Mouse (Mus musculus) spleen, adult 12 weeks (tissue): ENCODE measurements around the gene Nhlh1.

Experiments
- DNase-seq: peaks from one replicate; pipeline ENCODE4 v3.0.0; 2022; ENCODE audit warnings: low spot score

Gene Nhlh1

DNA sequence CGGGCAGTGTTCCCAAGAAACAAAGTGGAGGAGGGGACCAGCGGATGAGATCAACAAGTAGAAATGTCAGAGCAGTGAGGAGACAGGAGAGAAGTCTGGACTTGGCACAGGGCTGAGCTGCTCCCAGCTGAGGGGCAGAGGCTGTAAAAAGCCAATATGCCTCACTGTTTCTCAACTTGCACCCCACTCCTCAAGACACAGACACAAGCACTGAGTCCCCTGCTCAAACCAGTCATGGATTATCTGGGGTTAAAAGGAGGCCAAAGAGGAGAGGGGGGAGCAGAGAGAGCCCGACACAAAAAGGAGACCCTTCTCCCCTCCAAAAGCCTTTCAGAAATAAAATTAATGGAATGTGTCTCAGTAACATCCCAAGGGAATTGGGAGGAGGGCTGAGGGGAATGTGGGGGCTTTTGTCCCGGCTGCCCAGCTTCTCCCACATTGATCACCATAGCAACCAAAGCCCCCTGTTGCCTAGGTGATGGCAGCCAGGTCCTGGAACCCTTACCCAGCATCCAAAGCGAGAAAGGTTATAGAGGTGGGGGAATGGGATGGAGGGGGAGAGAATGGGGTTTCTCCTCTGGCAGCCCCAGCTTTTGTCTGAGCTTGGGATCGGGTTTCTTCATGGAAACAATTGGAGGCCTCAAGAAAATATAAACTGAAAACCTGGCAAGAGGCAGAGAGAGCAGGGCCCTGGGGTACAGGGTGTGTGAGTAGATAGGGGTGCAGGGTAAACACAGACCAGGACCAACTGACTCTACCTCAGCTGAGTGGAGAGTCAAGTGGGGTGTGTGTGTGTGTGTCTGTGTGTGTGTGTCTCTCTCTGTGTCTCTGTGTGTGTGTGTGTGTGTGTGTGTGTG is 40.5 kb downstream of the Nhlh1 start:
- DNase-seq = no peak

DNA sequence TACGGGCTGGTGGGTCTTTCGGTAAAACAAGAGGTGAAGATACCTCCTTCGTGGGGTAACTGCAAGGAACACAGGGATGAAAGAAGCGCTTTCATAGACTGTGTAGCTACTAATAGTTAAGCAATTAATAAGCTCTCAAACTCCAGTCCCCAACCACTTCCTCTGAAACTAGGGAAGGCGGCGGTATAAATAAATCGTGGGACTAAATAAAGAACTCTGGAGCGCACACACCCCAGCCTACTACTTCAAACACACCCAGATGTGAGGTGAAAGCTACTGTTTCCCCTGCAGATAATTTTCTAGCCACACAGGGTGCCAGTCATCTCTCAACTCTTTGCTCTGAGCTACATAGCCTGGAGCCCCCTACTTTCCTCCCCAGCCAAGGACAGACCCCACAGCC is 41.3 kb downstream of the Nhlh1 start:
- no peak for DNase-seq

DNA sequence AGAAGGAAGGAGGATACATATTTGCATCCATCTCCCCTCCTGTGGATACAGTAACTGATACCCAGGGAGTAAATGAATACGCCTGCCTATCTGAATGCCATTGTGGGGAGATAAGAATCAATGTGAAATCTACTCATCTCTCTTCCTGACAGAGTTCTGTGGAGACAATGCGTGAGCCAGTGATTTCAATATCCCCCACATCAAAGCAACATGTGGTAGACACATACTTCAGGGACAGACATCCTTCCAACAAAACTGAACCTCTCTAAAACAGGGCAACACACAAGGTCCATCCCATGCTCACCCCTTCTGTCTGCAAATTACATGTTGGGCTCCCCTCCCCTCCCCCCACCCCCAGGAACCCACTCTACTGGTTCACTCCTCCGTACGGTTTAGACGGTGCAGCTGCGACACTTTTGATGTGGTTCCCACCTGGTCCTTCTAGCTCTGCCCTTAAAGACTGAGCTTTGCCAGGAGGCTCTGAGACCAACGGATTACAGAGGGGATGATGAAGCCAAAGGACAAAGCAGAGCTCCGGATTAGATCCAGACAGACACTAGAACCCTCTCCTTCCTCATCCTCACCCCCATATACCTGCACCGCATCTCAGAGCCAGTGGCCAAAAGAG is 41.9 kb downstream of the Nhlh1 start:
- DNase-seq = no peak

DNA sequence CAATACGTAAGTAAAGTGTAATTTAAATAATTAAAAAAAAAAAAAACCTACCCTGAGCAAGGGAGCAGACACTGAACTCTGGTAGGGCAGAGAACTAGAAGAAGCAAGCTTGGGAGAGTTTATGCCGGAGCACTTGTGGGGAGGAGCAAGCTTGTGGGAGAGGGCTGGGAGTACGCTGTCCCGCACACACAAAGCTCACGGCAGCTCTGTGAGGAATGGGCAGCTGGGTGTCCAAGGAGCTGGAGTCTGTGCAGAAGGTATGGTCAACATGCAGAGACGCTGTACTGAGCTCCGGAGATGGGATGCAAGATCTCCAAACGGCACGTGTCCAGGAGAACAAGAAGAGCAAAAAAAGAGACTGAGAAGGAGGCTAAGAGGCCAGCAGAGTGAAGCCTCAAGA is 42.6 kb downstream of the Nhlh1 start:
- no peak for DNase-seq

DNA sequence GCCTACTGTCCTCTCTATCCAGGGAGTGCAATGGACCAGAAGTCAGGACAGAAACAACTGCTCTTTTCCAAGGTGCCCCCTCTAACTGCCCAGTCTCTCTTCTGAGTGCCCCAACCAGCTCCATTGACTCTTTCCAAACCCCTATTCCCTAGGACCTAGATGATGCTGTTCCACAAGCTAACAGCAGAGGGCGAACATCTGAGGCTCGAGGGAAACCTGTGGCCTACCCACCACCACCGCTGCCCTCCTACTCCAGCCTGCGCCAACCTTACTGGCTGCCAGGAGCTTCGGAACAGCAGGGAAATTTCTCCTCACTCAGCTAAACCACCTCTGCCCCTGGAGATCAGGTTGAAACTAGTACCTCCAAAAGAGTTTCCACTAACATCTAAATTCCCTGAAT is 45.3 kb downstream of the Nhlh1 start:
- DNase-seq = peak; percentile 12

DNA sequence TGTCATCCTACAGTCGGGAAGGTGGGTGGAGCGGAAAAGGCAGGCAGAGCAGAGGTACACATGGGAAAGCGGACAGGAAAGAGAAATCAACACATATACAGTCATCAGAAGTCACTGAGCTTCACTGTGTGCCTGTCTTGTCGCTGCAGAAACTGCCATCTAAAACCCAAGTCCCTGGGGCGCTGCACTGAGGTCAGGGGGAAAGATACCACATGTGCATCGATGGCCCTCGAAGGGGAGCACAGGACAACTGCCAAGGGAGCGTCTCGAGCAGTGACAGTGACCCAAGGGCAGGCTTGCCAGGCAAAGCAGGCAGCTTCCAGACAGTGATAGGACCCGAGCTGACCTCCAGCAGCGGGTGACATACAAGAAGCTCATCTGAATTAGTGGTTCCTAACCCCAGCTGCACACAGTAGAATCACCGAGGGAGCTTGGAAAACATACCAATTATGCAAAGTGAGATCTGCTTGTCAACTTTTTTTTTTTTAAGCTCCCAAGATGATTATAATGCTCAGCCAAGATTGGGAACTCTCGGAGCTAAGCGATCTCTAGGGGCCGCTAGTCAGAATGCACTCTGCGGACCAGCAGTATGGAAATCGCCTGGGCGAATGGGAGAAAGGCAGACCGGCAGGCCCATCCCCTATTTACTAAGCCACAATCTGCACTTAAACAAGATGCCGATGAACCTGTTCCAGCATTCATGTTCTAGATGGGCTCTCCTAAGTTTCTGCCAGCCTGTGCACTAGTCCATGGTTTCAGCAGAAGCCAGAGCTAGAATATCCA is 47.1 kb downstream of the Nhlh1 start:
- no peak for DNase-seq

DNA sequence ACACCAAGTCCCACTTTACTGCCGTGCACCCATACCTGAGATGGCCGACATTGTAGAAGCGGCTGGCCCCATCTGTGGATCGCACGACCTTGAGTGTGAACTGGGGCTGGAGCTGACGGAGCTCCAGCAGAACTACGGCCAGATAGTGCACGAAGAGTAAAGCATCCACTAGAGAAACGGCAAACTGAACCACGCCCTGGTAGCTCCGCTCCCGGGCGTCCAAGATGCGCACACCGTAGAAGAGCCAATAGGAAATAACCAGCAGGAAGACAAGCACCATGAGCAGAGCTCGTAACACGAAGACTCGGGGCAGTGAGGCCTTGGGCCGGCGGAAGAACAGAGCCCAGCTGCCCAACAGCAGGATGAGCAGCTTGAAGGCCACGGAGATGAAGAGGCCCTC is 48.0 kb downstream of the Nhlh1 start:
- no peak for DNase-seq

DNA sequence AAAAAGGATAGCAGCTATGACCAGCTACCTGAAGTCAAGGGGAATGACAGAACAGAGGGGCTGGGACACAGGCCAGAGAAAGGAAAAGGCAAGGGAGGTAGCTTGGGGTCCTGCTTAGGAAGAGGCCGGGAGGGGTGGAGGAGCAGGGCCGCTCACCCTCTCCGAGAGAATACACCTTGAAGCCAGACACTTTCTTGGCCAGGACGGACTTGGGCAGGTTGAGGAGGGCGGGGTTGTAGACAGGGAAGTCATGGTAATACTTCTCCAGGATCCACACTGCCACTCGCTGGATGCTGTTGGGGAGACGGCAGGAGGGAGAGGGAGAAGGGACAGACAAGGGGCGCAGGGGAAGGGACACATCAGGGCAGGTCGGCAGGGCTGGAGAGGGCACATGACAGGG is 49.0 kb downstream of the Nhlh1 start:
- no peak for DNase-seq

DNA sequence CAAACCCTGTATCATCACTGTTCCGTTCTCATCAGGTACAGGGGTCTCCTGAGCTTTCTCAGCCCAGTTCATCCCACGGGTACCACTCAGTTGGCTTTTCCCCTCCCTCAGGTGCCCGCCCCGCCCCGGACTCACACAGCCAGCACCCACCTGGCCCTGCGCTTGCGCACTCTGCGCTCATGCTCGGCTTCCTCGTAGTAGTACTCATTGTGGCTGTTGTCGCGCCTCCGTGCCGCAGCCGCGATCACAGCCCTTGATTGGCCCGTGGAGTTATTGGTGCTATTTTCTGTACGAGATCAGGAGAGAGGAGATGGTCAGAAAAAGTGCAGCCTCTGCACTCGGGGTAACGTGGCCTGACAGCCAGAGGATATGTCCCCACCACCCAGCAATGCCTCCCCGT is 49.6 kb downstream of the Nhlh1 start:
- no peak for DNase-seq
